In the genomic region with DNA sequence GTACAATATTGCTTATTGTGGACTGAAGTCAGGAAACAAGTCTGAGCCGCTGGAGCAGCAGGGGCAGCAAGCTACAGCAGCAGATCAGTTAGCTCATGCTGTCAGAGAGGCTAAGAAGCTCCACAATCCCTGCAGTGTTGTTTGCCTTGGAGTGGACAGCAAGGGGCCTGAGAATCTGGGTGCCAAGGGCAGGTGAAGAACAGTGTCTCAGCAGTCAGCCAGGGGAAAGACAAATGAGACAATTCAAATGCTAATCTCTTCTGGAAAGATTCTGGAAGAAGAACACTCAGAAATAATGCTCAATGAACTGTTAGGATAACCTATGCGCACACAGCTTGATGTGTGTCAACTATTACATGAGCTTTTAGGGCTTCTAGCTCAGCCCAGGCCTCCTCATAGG, we compare ENCODE assay signal across 17 mouse cellular contexts.
"Had no signal": no experiment of that assay in that cellular context is flagged by ENCODE, and none has a peak within 500 bp of the region (broad histone marks: within the 10 kb centered on the region; RNA-seq: fewer than 3 reads in every experiment).

No protein-coding gene starts in this region.

- H3K4me3 ChIP-seq: midbrain, embryonic 10.5 days; midbrain, embryonic 12.5 days; myocyte; neural tube, embryonic 13.5 days; neural tube, embryonic 15.5 days; stomach, embryonic 15.5 days had no signal

- H3K9ac ChIP-seq: lung, embryonic 14.5 days; midbrain, embryonic 12.5 days; neural tube, embryonic 13.5 days; neural tube, embryonic 15.5 days; stomach, embryonic 15.5 days had no signal

- H3K27ac ChIP-seq: midbrain, embryonic 10.5 days; midbrain, embryonic 12.5 days; neural tube, embryonic 13.5 days; neural tube, embryonic 15.5 days; stomach, embryonic 15.5 days; stomach, postnatal 0 days had no signal

- H3K27me3 ChIP-seq: midbrain, embryonic 12.5 days; neural tube, embryonic 13.5 days; neural tube, embryonic 15.5 days; stomach, embryonic 15.5 days had no signal

- H3K4me2 ChIP-seq: lung, embryonic 14.5 days; midbrain, embryonic 12.5 days; neural tube, embryonic 13.5 days; neural tube, embryonic 15.5 days; stomach, embryonic 15.5 days had no signal

- H3K9me3 ChIP-seq: midbrain, embryonic 10.5 days; midbrain, embryonic 12.5 days; neural tube, embryonic 13.5 days; neural tube, embryonic 15.5 days; stomach, embryonic 15.5 days had no signal

- DNase-seq: lung, embryonic 14.5 days; lung, postnatal 10 days; lung, postnatal 4 days; midbrain, embryonic 14.5 days; retina, postnatal 1 day; right cerebral cortex, adult 18-20 months; right cerebral cortex, postnatal 25 days; thymus, adult 2 months; thymus, postnatal 25 days; thymus, postnatal 4 days had no signal

- H3K4me1 ChIP-seq: midbrain, embryonic 10.5 days; neural tube, embryonic 15.5 days; stomach, embryonic 15.5 days had no signal

- H3K36me3 ChIP-seq: midbrain, embryonic 10.5 days; midbrain, embryonic 12.5 days; neural tube, embryonic 13.5 days; neural tube, embryonic 15.5 days; stomach, embryonic 15.5 days had no signal
